ENCODE assay signal across 16 mouse cellular contexts in the genomic region with DNA sequence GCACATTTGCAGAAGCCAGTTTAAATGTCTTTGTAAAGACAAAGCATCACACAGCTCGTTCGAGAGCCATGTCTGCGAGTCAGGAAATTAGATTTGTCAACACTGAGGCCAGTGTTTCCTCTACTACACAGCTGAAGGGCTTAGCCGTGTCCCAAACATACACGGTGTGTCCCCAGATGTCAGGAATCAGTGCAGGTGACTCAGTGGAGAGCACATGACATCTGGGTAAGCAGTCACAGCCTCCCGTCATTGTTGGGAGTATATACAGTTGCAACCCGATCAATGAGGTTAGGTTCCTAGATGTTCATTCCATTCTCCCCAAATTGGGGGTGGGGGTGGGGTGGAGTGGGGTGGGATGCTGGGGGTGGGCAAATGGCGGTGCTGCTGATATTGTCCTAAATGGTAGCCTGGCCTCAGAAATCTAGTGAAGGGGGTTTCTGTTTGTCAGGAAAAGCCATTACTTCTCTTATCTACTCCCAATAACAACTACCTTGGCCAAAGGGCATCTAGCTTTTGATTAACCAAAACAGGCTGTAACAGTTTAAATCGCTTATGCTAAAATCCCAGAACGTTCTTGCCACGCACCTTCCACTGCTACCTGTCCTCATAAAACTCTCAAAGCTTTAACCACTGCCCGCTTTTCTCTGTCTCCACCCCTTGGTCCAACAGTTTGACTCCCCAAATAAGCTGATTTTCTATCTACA.
DNase-seq lines count a peak whose midpoint lies in the region; ATAC-seq and TF ChIP-seq lines count a peak whose summit lies in the region.
"Had no signal": no experiment of that assay in that cellular context is flagged by ENCODE, and none has a peak within 500 bp of the region (broad histone marks: within the 10 kb centered on the region; RNA-seq: fewer than 3 reads in every experiment).

No protein-coding gene starts in this region.

- no peak overlapping the region for H3K9ac ChIP-seq in liver, adult 2 months (ENCODE audit: low read depth, low read length)
- H3K9ac ChIP-seq in liver, embryonic 11.5 days (ENCODE audit: low read depth, low read length) = no peak overlapping the region
- H3K9ac ChIP-seq in kidney, embryonic 14.5 days (ENCODE audit: low read depth, low read length) = no peak overlapping the region
- H3K9ac ChIP-seq in liver, embryonic 16.5 days (ENCODE audit: low read depth, low read length) = no peak overlapping the region
- H3K9ac ChIP-seq: limb, embryonic 13.5 days; midbrain, embryonic 13.5 days had no signal

- WGBS in liver, adult 2 months = 18% methylated on average over 12 of the region's 12 CpGs
- 63% methylated on average over 12 of the region's 12 CpGs for WGBS in liver, embryonic 11.5 days
- WGBS in kidney, embryonic 14.5 days = 61% methylated on average over 12 of the region's 12 CpGs
- WGBS in liver, embryonic 16.5 days (ENCODE audit: insufficient replicate concordance) = 35% methylated on average over 12 of the region's 12 CpGs

- no peaks in the 10 kb centered on the region for H3K9me3 ChIP-seq in liver, embryonic 11.5 days (ENCODE audit: control insufficient read depth, low read length)
- no peaks in the 10 kb centered on the region for H3K9me3 ChIP-seq in kidney, embryonic 14.5 days (ENCODE audit: control insufficient read depth, low read length)
- no peaks in the 10 kb centered on the region for H3K9me3 ChIP-seq in liver, embryonic 16.5 days (replicated peaks; ENCODE audit: control insufficient read depth, low read length)
- H3K9me3 ChIP-seq: embryonic facial prominence, embryonic 10.5 days; limb, embryonic 13.5 days; midbrain, embryonic 13.5 days had no signal

- H3K4me1 ChIP-seq in liver, adult 2 months (ENCODE audit: control insufficient read depth, insufficient read depth, low read length) = peaks cover 7% of the 10 kb centered on the region; the same call in 1 of the 2 replicates
- 0 out of 2 replicates have a peak, but pooled peaks cover 4% of the 10 kb centered on the region for H3K4me1 ChIP-seq in liver, embryonic 11.5 days (replicated peaks; ENCODE audit: control insufficient read depth, insufficient read depth, low read length)
- H3K4me1 ChIP-seq in kidney, embryonic 14.5 days (ENCODE audit: control insufficient read depth, insufficient read depth, low read length) = no peaks in the 10 kb centered on the region
- H3K4me1 ChIP-seq in liver, embryonic 16.5 days (ENCODE audit: control insufficient read depth, low read depth, low read length) = no peaks in the 10 kb centered on the region; the same call in 1 of the 2 replicates
- H3K4me1 ChIP-seq: limb, embryonic 13.5 days had no signal

- H3K4me2 ChIP-seq in liver, embryonic 11.5 days = no peak overlapping the region
- no peak overlapping the region for H3K4me2 ChIP-seq in kidney, embryonic 14.5 days (replicated peaks; ENCODE audit: low read depth, low read length)
- 0 out of 2 replicates have a peak overlapping the region, but pooled peaks have one; percentile 22 for H3K4me2 ChIP-seq in liver, embryonic 16.5 days (ENCODE audit: low read depth, low read length)
- H3K4me2 ChIP-seq: limb, embryonic 13.5 days; midbrain, embryonic 13.5 days had no signal

- H3K27ac ChIP-seq in liver, adult 2 months (replicated peaks; ENCODE audit: insufficient read depth, low read depth, low read length) = no peak overlapping the region
- H3K27ac ChIP-seq in liver, embryonic 11.5 days (ENCODE audit: low read depth, low read length) = no peak overlapping the region
- H3K27ac ChIP-seq in kidney, embryonic 14.5 days (ENCODE audit: low read depth, low read length) = peak overlapping the region; percentile 37; the same call in 1 of the 2 replicates
- H3K27ac ChIP-seq in liver, embryonic 16.5 days (ENCODE audit: low read length) = no peak overlapping the region; the same call in 1 of the 2 replicates
- H3K27ac ChIP-seq: embryonic facial prominence, embryonic 10.5 days; heart, adult 2 months; limb, embryonic 13.5 days; midbrain, embryonic 13.5 days had no signal

- no peaks in the 10 kb centered on the region for H3K79me2 ChIP-seq in liver, adult 2 months (ENCODE audit: control insufficient read depth, insufficient read depth, low read length)

- TF ChIP-seq CTCF in liver, adult 2 months (IDR thresholded peaks at IDR 0.05; ENCODE audit: low read depth, low read length) = no peak

- H3K27me3 ChIP-seq in liver, adult 2 months (ENCODE audit: control insufficient read depth, insufficient read depth, low read length) = no peaks in the 10 kb centered on the region
- no peaks in the 10 kb centered on the region for H3K27me3 ChIP-seq in liver, embryonic 11.5 days (replicated peaks; ENCODE audit: control insufficient read depth, insufficient read depth, low read length)
- no peaks in the 10 kb centered on the region for H3K27me3 ChIP-seq in kidney, embryonic 14.5 days (ENCODE audit: control insufficient read depth, insufficient read depth, low read length)
- no peaks in the 10 kb centered on the region for H3K27me3 ChIP-seq in liver, embryonic 16.5 days (ENCODE audit: control insufficient read depth, insufficient read depth, low read depth, low read length)
- H3K27me3 ChIP-seq: limb, embryonic 13.5 days; midbrain, embryonic 13.5 days had no signal

- DNase-seq in liver, adult 2 months (ENCODE audit: extremely low read depth, low read depth, low spot score) = peak; percentile 66
- DNase-seq in liver, embryonic 11.5 days (ENCODE audit: low spot score) = no peak
- DNase-seq in neural tube, embryonic 10.5 days (ENCODE audit: extremely low spot score, low spot score) = no peak
- DNase-seq in natural killer cell, adult 2 months (ENCODE audit: low spot score in 2 of 2) = no peak
- DNase-seq in layer of hippocampus, postnatal 14 days (ENCODE audit: low spot score in 2 of 2) = no peak
- DNase-seq: adrenal gland, adult 2 months; cerebellum, adult 2 months; heart, adult 2 months; heart, postnatal 4 days; spleen, adult 18-20 months had no signal

- ATAC-seq in liver, embryonic 11.5 days (replicated peaks; ENCODE audit: low FRiP score) = no peak
- no peak for ATAC-seq in kidney, embryonic 14.5 days (ENCODE audit: low FRiP score, low TSS enrichment)
- peak; percentile 80 for ATAC-seq in liver, embryonic 16.5 days (ENCODE audit: low read depth)
- ATAC-seq: hindbrain, embryonic 16.5 days; midbrain, embryonic 13.5 days had no signal

- H3K4me3 ChIP-seq in liver, adult 2 months (ENCODE audit: insufficient read depth, low read depth, low read length) = no peak overlapping the region
- H3K4me3 ChIP-seq in liver, embryonic 11.5 days (ENCODE audit: low read depth, low read length) = no peak overlapping the region
- no peak overlapping the region for H3K4me3 ChIP-seq in kidney, embryonic 14.5 days (ENCODE audit: low read length)
- H3K4me3 ChIP-seq in liver, embryonic 16.5 days (ENCODE audit: low read depth, low read length) = no peak overlapping the region
- H3K4me3 ChIP-seq: embryonic facial prominence, embryonic 10.5 days; heart, adult 2 months; limb, embryonic 13.5 days; midbrain, embryonic 13.5 days had no signal

- no peaks in the 10 kb centered on the region for H3K36me3 ChIP-seq in liver, adult 2 months (ENCODE audit: control insufficient read depth, insufficient read depth, low read length)
- no peaks in the 10 kb centered on the region for H3K36me3 ChIP-seq in liver, embryonic 11.5 days (ENCODE audit: control insufficient read depth, insufficient read depth, low read length)
- H3K36me3 ChIP-seq in kidney, embryonic 14.5 days (ENCODE audit: control insufficient read depth, insufficient read depth, low read length) = no peaks in the 10 kb centered on the region
- H3K36me3 ChIP-seq in liver, embryonic 16.5 days (ENCODE audit: control insufficient read depth, insufficient read depth) = no peaks in the 10 kb centered on the region
- H3K36me3 ChIP-seq: embryonic facial prominence, embryonic 10.5 days; limb, embryonic 13.5 days; midbrain, embryonic 13.5 days had no signal

- no peak for TF ChIP-seq POLR2A in liver, adult 2 months (IDR thresholded peaks at IDR 0.05; ENCODE audit: extremely low read depth, insufficient read depth, low read length)
